ENCODE assay signal across 20 mouse cellular contexts in genomic region chr1:138140769-138141168, GRCm38 (mm10).
"Had no signal": no experiment of that assay in that cellular context is flagged by ENCODE, and none has a peak within 500 bp of the region (broad histone marks: within the 10 kb centered on the region; RNA-seq: fewer than 3 reads in every experiment).

No protein-coding gene starts in this region.

- H3K9me3 ChIP-seq: lung, embryonic 15.5 days; megakaryocyte, embryonic 14.5 days; midbrain, embryonic 13.5 days; midbrain, embryonic 15.5 days; neural tube, embryonic 13.5 days; neural tube, embryonic 15.5 days had no signal

- H3K27ac ChIP-seq: lung, embryonic 15.5 days; macrophage; midbrain, embryonic 13.5 days; midbrain, embryonic 15.5 days; neural tube, embryonic 13.5 days; neural tube, embryonic 15.5 days had no signal

- H3K4me2 ChIP-seq: lung, embryonic 15.5 days; midbrain, embryonic 11.5 days; midbrain, embryonic 13.5 days; midbrain, embryonic 15.5 days; neural tube, embryonic 13.5 days; neural tube, embryonic 15.5 days had no signal

- H3K4me1 ChIP-seq: lung, embryonic 15.5 days had no signal

- ATAC-seq: lung, postnatal 0 days; midbrain, embryonic 13.5 days; midbrain, embryonic 15.5 days had no signal

- H3K4me3 ChIP-seq: lung, embryonic 15.5 days; megakaryocyte, embryonic 14.5 days; midbrain, embryonic 13.5 days; midbrain, embryonic 15.5 days; neural tube, embryonic 13.5 days; neural tube, embryonic 15.5 days had no signal

- H3K36me3 ChIP-seq: lung, embryonic 15.5 days; midbrain, embryonic 13.5 days; midbrain, embryonic 15.5 days; neural tube, embryonic 13.5 days; neural tube, embryonic 15.5 days had no signal

- H3K27me3 ChIP-seq: lung, embryonic 15.5 days; megakaryocyte, embryonic 14.5 days; midbrain, embryonic 13.5 days; midbrain, embryonic 15.5 days; neural tube, embryonic 13.5 days; neural tube, embryonic 15.5 days had no signal

- H3K9ac ChIP-seq: lung, embryonic 15.5 days; midbrain, embryonic 13.5 days; midbrain, embryonic 15.5 days; neural tube, embryonic 13.5 days; neural tube, embryonic 15.5 days had no signal

- DNase-seq: lung, adult 2 months; lung, postnatal 14 days; lung, postnatal 36 days; retina, postnatal 1 day; right cerebral cortex, adult 18-20 months; right cerebral cortex, postnatal 25 days; right cerebral cortex, postnatal 4 days; spleen, adult 18-20 months; thymus, adult 18-20 months; thymus, postnatal 14 days; thymus, postnatal 36 days had no signal
